Mouse (Mus musculus) frontal cortex, postnatal 14 days (tissue): Measurements from ENCODE around the gene Cfap77.
A peak's percentile ranks its signal among the peaks of the same experiment; 100 is the strongest.

ENCODE experiments used
- DNase-seq, 2 experiments: peaks; one replicate each; pipeline ENCODE4 v3.0.0; 2022; ENCODE audit warnings: low spot score in 2 of 2

Cfap77 gene

DNA sequence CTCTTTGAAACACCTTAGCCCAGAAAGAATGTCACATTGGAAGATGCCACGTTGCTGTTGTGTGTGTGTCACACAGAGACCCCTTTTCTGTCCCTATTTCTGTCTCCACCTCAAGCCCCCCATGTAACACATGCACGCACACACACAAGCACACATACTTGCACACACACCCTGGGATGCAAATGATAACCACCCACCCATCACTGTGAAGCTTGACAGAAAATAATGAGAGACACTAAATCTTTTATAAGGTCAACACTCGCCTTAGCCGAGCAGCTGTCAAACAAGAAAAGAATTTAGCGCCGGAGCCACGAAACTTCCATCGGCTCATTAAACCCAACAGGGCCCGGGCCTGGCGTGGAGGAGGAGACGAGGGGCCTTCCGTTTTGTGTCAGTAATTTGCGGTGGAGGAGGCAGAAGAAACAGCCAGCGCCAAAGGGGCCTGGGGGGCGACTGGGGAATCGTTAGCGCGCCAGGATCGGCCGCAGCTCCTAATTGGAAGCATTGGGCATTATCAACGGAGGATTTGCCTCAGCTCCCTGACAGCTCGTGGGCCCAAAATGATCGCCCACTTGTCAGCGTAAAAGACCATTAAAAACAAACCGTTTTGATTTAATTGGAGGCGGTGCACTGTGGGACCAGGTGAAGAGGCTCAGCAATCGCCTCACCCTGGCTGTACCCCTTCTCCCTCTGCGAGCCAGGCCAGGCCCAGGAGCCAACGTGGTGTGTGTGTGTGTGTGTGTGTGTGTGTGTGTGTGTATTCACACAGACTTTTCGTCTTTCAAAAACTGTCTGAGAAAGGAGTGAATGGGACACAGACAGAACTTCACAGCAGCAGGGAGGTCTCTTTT, 111.0 kb downstream of the Cfap77 start:
- no peak for DNase-seq

DNA sequence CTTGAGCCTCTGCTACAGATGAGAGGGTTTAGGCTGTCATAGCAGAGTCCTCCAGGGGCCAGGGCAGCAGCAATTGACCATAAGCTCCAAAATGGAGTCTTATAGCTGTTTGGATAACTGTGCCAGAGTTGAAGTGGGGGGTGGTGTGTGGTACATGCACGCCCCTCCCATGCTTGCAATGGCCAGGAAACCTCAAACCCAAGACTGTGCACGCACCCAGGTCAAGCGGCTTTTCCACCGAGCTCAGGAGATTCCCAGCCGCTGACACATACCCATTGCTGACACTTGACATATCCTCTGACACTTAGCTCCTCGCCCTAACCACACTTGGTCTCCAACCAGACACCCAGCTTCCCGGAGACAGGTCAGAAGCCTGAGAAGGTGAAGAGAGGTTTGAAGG, 115.9 kb downstream of the Cfap77 start:
- no peak for DNase-seq

DNA sequence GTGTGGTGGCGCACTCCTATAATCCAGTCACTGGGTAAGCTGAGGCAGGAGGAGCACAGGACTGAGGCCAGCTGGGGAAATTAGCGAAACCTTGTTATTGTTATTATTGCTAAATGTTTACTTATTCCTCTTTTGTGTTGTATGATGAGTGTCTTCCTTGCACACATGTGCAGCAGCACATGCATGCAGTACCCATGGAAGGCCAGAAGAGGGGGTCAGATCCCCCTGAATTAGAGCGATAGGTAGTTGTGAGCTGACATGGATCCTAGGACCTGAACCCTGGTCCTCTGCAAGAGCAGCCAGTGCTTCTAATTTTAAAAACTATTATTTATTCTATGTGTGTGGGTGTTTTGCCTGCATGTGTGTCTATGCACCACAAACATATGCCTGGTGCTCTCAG, 124.3 kb downstream of the Cfap77 start:
- no peak for DNase-seq

DNA sequence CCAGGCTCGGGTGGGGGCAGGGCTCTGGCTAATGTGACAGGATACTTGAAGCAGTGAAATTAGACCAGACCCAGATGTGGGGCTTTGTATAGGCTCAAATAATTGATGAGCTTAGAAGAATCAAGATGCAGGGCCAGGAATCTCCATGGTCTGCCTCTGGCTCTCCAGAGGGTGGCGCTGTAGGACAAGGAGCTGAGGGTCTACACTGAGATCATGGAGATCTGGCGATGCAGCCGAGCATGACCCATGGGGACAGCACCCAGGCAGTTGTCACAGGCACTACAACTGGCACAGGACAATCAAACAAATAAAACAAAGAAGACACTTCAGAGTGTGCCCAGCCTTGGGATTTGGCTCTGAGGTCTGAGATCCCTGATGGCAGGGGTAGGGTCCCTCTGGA, 131.0 kb downstream of the Cfap77 start:
- peak; percentile 16 to 61 for DNase-seq

DNA sequence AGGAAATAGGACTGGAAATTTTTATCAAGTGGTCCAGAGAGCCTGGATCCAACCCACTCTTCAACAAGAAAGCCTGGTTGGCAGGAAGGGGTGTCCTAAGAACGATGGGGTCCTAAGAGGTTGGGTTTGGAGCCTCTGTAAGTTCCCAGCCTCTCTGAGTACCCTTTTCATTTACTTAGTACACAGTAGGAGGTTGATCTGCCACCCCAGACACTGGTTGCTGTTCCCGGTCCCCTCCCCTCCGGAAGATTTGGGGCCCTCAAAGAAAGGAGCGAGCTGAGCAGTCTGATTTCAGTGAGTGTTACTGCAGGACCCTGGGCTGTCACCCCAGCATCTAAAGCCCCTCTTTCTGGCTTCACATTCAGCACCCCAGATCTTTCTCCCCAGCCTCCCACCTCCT, 135.9 kb downstream of the Cfap77 start:
- no peak for DNase-seq

DNA sequence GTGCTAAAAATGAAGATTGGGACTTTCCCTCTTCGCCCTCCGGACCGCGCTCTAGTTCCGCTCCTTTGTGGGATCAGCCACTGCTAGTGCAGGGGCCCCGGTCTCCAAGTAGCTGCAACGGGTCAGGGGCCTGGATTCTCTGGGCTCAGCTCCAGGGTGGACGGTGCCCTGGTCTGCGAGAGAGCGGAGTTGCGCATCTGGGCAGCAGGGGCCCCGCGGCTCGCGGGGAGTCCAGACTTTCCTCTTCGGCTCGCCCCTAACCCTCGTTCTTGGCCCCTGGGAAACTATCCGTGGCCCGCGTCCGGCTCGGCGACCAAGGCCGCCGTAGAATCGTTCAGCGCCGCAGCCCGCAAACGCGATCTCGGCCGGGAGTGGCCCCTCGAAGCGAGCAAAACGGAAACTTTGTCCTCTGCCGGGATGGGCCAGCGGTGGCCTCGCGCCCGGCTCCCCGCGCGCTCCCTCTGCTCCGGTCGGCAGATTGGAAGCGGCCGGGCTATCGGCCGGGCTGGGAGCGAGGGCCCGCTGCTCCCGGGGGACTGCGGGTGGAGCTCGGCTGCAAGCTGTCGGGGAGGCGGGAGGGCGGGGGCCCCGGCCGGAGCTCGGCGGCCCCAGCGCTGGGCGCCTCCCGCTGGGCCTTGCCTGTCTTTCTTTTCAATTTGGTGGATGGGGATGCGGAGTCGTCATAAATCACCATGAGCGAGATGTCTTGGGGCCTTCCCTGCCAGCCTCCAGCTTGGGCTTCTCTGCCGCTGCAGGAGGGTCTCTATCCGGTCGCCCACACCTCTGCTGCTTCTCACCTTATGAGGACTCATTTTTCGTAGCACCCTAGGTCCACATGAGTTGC, 137.1 kb downstream of the Cfap77 start:
- DNase-seq, result no peak

DNA sequence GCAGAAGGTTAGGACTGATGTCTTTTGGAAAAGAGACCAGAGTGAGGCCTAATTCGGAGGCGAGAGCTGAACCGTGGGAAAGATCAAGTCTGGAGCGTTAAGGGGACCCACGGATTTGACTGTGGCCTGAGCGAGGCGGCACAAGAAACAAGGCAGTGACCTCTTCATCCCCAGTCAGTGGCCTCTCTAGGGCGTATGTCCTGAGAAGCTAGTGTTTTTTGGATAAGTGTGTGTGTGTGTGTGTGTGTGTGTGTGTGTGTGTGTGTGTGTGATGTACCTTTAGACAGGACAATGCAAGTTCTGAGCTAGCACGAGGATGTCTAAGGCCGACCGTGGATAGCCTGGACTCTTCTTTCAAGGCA, 137.7 kb downstream of the Cfap77 start:
- DNase-seq, result no peak

DNA sequence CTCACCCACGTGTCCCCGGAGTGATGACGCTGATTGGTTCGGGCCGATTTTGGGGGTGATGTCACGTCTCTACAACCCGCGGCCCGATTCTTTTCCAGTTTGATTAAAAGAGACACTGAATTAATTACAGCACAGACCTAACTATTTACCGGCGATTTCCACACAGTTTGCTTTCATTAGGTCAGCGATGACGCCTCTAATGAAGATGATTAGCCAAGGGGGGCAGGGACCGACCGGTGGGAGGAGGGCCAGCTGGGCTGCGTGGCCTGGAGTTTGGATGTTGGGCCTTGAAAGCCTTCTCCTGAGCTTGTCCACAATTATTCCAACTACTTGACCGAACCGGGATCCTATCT, 138.4 kb downstream of the Cfap77 start, which contains the start of gene Barhl1:
Barhl1 (minus strand) TSS at position 156 of the 353 bp plus-strand sequence.
- DNase-seq, result no peak

DNA sequence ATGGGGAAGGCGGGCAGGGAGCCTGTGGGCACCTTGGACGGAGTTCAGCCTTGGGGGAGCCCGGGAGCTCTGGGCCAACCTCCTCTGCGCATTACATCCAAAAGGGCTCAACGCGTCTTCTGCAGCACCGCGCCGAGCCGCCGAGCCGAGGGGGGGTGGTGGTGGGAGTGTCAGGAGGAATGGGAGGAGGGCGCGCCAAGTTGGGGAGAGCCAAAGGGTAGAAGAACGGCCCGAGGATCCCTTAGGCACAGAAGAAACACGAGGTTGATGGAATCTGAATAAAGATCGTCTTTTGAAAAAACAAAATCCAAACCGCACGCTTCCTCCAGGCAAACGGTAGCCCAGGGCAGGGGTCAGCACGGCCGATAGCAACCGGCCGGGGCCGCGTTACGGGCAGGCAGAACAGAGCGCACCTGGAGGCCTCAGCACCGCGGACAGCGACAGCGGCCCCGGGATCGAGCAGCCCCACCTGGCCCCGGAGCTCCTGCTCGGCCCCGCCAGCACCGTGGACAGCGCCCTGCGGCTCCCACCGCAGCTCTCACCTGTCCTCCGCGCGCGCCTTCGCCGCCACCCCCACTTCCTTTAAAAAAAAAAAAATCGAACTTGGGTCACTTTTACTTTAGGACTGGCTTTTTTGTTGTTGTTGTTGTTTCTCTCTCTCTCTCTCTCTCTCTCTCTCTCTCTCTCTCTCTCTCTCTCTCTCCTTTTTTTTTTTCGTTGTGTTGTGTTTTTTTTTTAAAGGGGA, 138.9 kb downstream of the Cfap77 start:
- no peak for DNase-seq

DNA sequence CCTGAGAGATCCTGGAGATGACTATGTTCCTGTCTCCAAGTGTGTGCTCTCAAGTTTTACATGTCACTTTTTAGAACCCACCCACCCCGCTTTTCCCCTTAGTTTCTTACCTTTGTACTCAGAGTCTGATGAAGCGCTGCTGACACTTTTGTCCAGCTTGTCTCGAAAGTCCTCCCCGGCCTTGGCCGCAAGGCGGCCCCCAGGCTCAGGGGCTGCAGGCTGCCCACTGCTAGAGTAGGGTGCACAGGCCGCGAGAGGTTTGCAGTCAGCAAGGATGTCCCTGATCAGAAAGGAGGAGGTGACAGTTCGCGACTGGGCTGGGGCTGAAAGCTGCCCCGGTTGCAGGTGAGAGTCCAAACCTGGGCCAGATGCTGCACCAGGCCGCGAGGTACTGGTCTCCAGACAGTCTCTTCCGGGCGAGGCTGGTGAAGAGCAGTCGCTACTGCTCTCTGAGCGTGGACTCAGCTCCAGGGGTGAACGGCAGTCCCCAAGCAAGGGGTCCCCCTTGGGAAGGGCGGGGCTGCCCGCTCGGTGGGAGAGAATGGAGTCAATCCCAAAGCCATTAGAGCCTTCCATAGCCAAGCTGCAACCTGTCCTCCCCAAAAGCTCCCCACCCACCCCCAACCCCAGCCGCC, 139.6 kb downstream of the Cfap77 start:
- no peak for DNase-seq

DNA sequence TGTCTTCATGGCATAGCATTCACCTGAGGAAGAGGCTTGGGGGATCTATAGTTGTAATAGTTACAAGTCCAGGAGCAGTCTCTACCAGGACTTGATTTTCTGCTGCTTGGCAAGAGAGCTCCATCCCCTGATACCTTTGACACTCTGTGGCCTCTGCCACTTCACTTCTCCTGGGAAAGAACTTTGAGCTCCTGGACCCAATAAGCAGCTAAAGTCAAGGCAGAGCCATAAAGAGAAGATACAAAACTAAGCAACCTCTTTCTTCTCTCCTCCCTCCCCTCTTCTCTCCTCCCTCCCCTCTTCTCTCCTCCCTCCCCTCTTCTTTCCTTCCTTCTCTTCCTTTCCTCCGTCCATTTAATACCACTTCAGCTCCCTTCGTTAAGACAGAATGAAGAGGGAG, 140.7 kb downstream of the Cfap77 start:
- DNase-seq, result no peak

DNA sequence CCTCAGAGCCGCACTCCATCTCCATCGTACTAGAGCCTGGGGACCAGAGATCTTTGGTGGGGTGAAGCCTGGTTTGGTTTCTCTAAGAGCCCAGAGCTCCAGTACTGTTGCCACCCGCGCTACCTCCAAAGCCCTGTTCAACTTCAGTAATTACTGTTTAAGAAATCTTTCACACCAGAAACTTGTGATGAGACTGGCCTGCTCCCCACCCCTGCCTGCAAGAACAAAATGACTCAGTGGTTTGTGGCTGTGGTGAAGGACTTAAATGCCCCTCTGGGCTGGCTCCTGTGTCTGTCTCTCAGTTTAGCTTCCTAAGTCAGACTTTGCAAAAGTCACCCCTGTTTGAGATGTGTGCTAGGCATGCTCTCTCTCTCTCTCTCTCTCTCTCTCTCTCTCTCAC, 141.9 kb downstream of the Cfap77 start:
- no peak for DNase-seq

DNA sequence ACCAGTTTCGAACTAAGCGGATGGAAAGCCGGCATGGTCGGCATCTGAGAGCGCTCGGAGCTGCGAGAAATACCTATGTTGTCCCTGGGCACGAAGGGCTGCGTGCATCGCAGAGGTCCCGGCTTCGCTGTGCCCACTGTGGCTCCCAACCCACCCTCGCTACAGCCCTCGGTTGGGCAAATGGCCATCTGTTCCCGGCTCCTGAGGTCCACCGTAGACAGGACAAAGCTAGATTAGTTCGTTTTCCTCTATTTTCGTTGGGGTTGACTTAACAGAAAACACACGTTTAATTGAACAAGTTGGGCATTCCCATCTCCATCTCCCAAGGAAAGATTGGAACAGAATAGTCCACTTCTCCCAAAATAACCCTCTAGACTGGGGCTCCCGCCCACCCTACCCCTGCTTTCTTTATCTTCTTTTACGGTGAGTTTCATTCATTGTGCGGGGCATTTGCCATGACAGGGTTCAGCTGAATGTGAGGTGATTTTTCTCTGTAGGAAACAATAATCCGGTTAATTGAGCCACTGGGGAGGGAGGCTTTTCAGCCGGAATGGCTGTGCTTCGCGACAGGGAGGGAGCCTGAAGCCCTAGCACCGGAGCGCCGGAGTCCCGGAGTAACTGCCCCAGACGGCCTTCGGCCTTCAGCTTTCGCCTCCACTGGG, 142.7 kb downstream of the Cfap77 start:
- DNase-seq, result no peak

DNA sequence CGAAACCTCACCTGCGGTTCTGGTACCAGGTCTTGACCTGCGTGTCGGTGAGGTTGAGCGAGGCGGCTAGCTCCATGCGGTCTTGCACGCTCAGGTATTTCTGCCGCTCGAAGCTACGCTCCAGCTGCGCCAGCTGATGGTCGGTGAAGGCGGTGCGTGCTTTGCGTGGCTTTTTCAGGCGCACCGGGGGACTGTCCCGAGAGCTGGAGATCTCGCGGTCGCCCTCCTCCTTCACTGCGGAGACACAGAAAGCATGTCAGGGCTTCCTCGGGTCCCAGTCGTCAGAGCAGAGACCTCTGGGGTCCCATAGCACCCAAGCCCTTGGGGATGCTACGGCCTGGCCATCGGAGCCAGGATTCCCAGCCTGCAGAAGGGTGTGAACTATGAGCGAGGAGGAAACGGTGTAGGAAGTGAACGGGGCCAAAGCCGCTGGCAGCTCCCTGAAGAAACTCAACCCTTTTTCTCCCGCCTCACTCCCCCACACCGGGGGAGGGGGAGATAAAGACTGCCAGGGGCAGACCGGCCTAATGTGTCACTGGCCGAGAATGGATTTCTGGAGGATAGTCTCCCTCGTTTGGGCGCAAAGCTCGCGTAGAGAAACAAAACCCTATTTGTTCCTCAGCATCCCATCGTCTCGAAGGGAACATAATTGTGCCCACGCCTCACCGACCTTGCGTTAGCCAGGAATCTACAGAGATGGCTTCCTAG, 143.4 kb downstream of the Cfap77 start:
- DNase-seq, result no peak

DNA sequence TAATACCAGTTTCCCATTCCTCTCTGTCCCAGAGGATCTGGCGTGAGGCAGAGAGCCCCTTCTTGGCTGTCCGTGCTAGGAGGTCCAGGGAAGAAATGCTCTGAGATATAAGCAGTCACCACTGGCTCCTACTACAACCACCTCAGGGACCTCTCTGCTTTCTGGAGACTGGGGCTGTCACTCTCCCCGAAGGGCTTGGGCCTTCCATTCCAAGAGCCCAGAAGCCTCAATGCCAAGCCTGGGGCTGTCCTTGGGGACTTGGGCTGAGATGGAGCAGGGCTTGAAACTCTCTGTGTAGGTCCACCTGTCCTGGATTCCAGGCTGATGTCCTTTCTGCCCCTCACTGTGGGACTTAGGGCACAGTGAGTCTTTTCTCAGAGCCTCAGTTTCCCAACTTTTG, 144.0 kb downstream of the Cfap77 start:
- no peak for DNase-seq

DNA sequence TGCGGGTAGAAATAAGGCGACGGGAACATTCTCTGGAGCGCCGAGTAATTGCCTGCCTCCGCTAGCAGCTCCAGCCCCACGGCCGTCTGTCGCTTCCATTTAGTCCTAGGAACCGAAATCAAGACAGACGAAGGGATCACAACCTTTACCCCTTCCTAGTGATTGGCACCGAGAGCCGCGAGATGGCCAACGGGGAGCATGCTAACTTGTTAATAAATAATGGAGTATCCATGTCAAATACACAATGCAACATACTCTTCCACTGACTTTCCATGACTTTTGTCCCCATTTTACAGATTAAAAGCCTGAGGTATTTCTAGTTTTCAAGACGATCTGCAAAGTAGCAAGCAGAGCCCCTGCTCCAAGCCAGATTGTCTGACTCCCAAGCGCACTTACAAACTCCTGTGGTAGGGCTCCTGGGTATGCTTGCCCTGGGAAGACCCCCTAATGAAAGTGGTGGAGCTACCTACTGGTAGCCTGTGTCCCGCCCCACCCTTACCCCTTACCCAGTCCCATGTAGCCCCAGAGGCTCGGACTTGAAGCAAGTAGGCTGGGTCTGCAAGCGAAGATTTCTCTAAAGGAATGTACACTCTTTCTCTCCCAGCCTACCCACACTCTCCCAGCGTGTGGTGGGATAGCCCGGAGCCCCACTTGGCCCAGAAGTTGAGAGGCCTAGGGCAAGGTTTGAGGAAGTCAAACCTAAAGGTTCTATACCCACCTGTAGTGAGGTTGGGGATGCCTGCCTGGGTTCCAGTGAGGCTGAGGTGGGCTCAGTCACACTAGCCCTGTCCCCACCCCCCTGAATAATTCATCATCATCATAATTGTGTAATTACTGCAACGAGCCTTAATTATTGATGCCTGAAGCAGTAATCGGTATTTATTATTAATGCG, 144.8 kb downstream of the Cfap77 start:
- DNase-seq, result no peak

DNA sequence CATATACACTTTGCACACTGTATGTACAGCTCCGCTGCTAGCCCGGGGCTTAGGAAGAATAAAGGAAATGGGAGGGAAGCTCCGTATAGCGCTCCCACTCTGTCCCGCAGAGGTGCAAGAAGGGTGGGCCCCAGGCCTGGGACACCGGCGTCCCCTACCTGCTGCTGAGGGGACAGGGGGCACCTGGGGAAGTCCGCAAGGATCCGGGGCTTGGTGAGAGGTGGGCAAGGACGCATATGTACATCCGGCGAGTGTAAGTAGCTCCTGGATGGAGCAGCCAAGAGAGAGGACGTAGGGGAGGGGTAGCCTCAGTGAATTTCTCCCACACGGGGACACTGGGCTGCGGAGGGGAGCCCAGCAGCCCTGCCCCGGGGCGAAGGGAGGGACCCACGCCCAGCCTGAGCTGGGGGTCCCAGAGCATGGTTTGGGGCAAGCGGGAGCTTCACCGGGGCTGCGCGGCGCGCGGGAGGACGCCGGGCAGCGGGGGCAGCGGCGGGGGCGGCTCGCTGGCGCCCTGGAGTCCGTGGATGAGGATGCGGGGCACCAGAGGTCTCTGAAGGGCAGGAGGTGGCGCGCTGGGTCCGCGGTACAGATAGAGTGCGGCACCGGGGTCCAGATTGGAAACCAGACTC, 145.6 kb downstream of the Cfap77 start:
- no peak for DNase-seq

DNA sequence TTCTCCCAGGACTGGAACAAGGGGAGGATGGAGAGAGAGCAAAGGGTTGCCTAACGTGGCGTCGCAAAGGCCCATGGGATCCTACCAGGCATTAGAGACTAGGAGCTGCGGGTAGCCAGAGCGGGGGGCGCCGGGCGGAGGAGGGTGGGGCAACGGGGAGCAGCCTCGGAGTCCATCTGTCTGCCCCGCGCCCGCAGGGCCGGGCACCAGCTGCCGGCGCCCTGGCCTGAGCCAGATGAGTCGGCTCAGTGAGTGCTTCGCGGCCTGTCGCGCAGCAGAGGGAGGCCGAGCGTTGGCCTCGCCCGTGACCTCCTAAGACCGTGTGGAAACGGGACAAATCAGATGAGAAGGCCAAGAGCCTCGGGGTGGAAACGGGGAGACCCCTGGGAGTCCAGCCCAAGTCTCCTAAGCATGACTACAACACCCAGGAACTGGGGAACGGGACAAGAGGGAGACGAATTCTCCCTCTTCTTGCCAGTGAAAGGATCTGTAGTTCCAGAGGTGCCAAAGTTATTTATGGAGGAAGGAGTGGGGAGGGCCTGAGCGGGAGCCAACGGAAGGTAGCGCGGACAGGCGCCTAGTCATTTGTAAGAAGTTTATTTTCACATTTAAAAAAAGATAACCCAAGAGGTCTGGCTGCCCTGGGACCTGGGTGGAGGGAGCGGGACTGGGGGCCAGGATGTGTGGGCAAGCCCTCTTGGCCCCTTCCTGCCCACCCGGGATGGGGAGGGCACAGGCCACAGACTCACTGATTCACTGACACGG, 146.3 kb downstream of the Cfap77 start:
- DNase-seq, result no peak
